Mouse (Mus musculus): ENCODE measurements around the gene Slc13a1. TPM values are rescaled to one million over a fixed set of nuclear protein-coding genes. Genes with fewer than 3 reads are reported as not detected.
A peak's percentile ranks its signal among the peaks of the same experiment; 100 is the strongest.
"Not testable (repeated sequence)": the region's sequence is repeated elsewhere in the genome, so short reads cannot be mapped to it uniquely, and the experiment has no call there.

The Slc13a1 gene
- 0.24 TPM in 1 of 2 replicates, not detected in the other for polyA plus RNA-seq (2015; fragmentation: Nextera tagmentation; extraction: Ambion mirVana)

DNA sequence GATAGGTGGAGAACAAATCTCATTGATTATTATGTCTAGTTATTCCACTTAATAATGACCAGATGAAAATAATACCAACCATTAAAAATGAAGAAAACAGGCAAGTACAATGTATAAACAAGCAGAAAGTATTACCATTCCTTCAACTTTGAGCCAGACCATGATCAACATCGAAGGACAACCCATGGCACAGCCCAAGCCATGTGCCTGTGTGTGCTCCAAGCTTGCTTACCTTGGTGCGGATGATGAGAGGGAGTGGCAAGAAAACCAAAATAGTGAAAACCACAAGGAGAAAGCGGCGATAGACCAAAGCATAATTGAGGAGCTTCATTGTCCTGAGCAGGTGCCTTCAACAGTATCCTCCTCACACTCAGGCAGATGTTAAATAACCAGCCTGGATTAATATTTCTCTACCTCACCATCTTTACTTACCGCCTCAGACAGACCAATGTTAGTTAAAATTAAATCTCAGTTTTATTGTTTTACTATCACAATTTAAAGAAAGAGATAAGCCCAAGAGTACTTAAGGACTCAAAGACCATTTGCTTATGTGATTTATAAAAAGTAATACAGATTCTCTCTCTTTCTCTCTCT, at the start of gene Slc13a1:
Gene Slc13a1, minus strand, starts transcription at position 359 of the 594 bp plus-strand sequence.
- H3K9ac ChIP-seq = no peak within 1 kb of the TSS
- no peaks in the 10 kb centered on the region for H3K4me1 ChIP-seq (replicated peaks)
- no peaks in the 10 kb centered on the region for H3K36me3 ChIP-seq
- no peaks in the 10 kb centered on the region for H3K27me3 ChIP-seq
- no peak within 1 kb of the TSS for H3K4me3 ChIP-seq
- no peak for ATAC-seq (ENCODE audit: low read depth)
- H3K9me3 ChIP-seq = no peaks in the 10 kb centered on the region
- WGBS = 87% methylated on average over 5 of the region's 5 CpGs
- H3K27ac ChIP-seq (replicated peaks) = no peak within 1 kb of the TSS
- H3K4me2 ChIP-seq = no peak within 1 kb of the TSS

DNA sequence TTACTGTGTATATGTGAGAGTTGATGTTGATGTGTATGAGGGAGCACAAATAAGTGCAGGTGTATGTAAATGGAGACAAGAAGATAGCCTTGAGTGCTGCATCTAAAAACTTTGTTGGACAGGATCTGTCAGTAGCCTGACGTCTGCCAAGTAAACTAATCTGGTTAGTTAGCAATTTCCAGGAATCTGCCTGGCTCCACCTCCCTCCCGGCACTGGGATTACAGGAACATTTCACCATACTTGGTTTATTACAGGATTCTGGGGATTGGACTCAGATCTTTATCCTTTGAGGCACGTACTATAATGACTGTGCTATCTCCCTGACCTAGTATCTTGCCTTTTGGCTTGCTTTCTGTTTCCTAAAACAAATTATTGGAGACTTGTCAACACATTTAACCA, 40.0 kb upstream of the Slc13a1 start:
- no peaks in the 10 kb centered on the region for H3K36me3 ChIP-seq
- H3K9me3 ChIP-seq = no peaks in the 10 kb centered on the region
- no peaks in the 10 kb centered on the region for H3K27me3 ChIP-seq
- no peak overlapping the region for H3K27ac ChIP-seq (replicated peaks)
- no peaks in the 10 kb centered on the region for H3K4me1 ChIP-seq (replicated peaks)
- no peak overlapping the region for H3K4me3 ChIP-seq
- no peak overlapping the region for H3K9ac ChIP-seq
- H3K4me2 ChIP-seq = no peak overlapping the region
- 88% methylated on average over 3 of the region's 3 CpGs for WGBS
- no peak for ATAC-seq (ENCODE audit: low read depth)

DNA sequence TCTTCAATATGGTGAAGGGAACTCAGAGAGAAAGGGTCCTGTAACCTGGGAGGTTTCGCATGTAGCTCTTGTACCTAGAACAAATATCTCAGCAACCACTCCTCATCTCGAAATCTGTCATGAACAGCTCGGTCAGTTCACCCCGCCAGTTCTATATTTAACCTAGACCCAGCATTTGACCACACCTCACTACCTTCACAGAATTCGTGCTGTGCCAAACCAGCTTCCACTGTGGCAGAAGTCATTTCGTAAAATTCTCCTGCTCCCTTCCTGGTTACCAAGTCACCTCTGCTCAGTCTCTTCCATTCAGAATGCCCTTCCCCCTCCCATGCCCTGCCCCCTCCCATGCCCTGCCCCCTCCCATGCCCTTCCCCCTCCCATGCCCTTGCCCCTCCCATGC, 34.3 kb upstream of the Slc13a1 start:
- ATAC-seq (ENCODE audit: low read depth) = no peak
- no peaks in the 10 kb centered on the region; the same call in 1 of the 2 replicates for H3K4me1 ChIP-seq (replicated peaks)

DNA sequence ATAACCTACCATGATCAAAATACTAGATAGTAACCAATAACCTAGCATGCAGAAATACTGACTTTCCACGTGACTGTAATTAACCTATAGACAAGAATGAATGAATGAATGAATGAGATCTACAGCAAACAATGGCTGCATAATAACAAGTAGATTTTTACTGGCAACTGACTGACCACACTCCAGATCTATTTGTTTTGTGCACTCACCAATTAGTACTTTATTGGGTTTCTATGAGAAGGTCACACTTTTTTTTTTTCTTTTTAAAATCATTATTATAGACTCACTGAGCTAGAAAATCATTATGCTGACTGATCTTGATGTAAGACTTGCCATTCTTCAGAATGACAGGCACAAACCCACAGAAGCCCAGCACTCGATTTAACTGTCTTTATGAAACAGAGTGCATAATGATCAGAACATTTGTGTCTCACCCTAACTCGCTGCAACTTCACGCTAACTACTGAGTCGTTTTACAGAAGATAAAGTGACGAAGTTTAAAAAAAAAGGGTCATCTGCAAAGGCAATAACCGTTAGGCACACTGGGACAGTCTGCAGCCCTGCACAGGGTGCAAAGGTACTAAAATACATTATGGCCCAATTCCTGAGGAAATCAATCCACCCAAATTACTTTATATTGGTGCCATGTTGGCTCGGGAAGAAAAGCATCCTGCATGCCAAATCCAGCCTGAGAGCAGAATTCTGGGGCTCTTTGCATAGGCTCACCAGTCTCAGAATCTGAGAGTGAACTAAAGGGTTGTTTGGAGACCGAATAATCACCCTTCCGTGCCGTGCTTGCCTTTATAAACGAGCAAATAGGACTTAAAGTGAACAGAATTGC, 33.0 kb upstream of the Slc13a1 start:
- Histone ChIP-seq H3K27me3 (no peaks in the 10 kb centered on the region), H3K9ac (no peak overlapping the region), H3K36me3 (no peaks in the 10 kb centered on the region), H3K4me1 (replicated peaks) (no peaks in the 10 kb centered on the region; the same call in 1 of the 2 replicates), H3K27ac (replicated peaks) (no peak overlapping the region), H3K9me3 (no peaks in the 10 kb centered on the region), H3K4me3 (no peak overlapping the region), H3K4me2 (peak overlapping the region; percentile 20; the same call in 1 of the 2 replicates)
- 21% methylated on average over 12 of the region's 12 CpGs for WGBS
- peak; percentile 47 for ATAC-seq (ENCODE audit: low read depth)

More for the DNA sequence above, 34.3 kb upstream of the Slc13a1 start:
- H3K4me3 ChIP-seq = no peak overlapping the region
- 86% methylated on average over 6 of the region's 6 CpGs for WGBS
- H3K9me3 ChIP-seq = no peaks in the 10 kb centered on the region
- no peak overlapping the region for H3K27ac ChIP-seq (replicated peaks)
- no peak overlapping the region for H3K4me2 ChIP-seq
- no peaks in the 10 kb centered on the region for H3K27me3 ChIP-seq
- no peak overlapping the region for H3K9ac ChIP-seq
- no peaks in the 10 kb centered on the region for H3K36me3 ChIP-seq

DNA sequence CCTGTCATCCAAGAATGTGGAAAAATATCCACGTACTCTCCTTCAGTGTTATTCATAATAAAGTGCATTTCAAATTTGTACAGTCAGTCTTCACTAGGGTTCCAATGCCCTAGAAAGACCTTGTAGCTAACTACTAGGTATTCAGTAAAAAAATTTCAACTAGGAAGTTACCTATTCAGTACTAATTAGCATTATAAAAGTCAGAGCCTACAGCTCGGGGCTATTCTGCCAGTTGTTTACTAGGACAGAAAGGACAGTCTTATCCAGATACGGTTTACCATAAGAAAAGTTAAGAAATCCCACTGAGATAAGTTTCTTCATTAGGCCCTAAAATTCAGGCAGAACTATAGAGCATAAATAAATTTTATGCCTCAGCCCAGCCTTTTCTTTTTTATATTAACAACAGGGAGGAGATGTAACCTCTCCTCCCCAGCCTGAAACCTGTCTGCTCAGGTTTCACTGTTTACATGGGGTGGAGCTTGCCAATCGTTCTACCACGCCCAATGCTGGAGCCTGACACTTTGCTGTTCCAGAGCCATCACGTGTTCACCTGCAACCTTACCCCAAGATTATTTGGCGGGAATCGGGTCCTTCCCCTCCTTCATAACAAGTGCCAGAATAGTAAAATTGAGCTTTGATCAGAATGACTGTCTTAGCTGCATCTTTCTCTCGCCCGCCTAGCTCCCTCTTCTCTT, 29.8 kb upstream of the Slc13a1 start:
- not testable (repeated sequence) for H3K36me3 ChIP-seq; H3K4me3 ChIP-seq; H3K4me2 ChIP-seq; H3K4me1 ChIP-seq (replicated peaks); H3K9ac ChIP-seq; ATAC-seq (ENCODE audit: low read depth); H3K27me3 ChIP-seq; H3K27ac ChIP-seq (replicated peaks); H3K9me3 ChIP-seq
- WGBS = 78% methylated on average over 10 of the region's 10 CpGs

DNA sequence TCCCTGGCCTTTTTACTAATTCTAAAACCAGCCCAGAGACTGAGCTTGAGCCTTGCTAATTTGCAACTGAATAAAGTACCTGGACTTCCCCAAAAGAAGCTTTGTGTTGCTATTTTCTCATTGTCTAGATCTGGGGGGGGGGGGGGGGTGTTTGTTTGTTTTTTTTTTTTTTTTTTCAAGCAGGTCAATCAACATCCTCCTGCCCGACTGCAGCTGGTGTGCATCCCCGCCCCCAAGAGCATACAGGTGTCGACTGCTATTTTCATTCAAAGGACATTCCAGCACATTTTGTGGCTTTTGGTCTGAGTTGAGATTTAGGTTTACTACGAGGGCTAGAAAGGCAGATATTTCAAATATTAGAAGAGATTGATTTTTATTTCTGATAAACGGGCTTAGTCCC, 28.5 kb upstream of the Slc13a1 start:
- H3K4me1 ChIP-seq (replicated peaks); H3K4me2 ChIP-seq; H3K36me3 ChIP-seq; H3K4me3 ChIP-seq; ATAC-seq (ENCODE audit: low read depth); H3K9ac ChIP-seq; H3K27me3 ChIP-seq; H3K9me3 ChIP-seq; H3K27ac ChIP-seq (replicated peaks): not testable (repeated sequence)
- 46% methylated on average over 5 of the region's 5 CpGs for WGBS

DNA sequence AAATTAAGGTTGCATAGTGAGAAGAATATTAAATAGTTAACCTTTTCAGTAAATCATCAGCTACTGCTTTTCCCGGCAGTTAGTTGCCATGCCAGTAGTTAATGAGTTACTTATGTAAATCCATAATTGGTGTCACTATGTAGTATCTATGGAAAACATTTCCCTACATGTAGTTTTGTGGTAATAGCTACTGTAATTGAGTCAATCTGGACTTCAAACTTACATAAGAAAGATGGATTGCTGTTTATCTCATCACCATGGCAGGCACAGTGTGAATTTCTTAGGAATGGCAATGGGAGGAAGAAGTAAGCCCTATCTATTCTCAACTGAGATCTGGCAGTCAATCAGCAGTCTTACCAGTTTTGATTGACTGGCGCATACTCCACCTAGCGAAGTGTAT, 15.5 kb upstream of the Slc13a1 start:
- Histone ChIP-seq H3K27ac (replicated peaks) (no peak overlapping the region), H3K36me3 (no peaks in the 10 kb centered on the region), H3K4me3 (no peak overlapping the region), H3K9me3 (no peaks in the 10 kb centered on the region), H3K4me1 (replicated peaks) (no peaks in the 10 kb centered on the region), H3K4me2 (no peak overlapping the region), H3K9ac (no peak overlapping the region), H3K27me3 (no peaks in the 10 kb centered on the region)
- WGBS = 88% methylated on average over 3 of the region's 3 CpGs
- ATAC-seq (ENCODE audit: low read depth) = no peak

DNA sequence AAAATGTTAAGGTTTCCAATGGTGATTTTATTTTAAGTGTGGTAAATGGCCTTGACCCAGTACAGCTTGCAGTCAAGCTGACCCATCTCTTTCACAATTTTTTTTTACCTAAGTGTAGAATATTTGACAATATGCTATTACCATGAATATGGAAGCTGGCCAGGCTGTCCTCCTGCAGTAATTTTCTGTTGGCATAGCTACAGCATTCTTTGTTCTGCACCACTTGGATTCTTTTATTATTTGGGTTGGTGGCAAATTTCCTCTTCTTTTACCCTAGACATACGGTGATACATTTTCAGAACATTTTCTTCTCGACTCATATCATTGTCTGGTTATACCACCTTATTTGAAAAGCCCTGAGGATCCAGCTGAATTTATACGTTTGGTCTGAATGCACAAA, 7.5 kb upstream of the Slc13a1 start:
- no peaks in the 10 kb centered on the region for H3K9me3 ChIP-seq
- WGBS = 82% methylated on average over 3 of the region's 3 CpGs
- no peak for ATAC-seq (ENCODE audit: low read depth)
- no peak overlapping the region for H3K4me2 ChIP-seq
- no peaks in the 10 kb centered on the region for H3K4me1 ChIP-seq (replicated peaks)
- no peaks in the 10 kb centered on the region for H3K27me3 ChIP-seq
- no peak overlapping the region for H3K4me3 ChIP-seq
- H3K36me3 ChIP-seq = no peaks in the 10 kb centered on the region
- no peak overlapping the region for H3K9ac ChIP-seq
- no peak overlapping the region for H3K27ac ChIP-seq (replicated peaks)

DNA sequence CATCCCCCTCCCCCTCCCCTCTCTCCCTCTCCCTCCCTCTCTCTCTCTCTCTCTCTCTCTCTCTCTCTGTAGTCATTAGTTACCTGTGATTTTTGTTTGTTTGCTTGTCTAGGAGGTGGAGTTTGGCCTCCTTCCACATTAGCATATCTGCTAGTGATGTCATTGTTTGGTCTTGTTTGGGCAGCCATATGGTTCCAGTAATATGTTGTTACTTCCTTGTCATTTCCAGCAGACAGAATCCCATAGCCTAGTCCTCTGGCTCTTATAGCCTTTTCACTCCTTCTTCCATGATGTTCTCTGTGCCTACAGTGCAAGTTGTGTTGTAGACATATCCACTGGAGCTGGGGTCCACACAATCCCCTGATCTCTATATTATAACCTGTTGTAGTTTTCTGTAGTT, 6.1 kb upstream of the Slc13a1 start:
- H3K4me3 ChIP-seq = no peak overlapping the region
- no peaks in the 10 kb centered on the region for H3K9me3 ChIP-seq
- H3K27me3 ChIP-seq = no peaks in the 10 kb centered on the region
- H3K9ac ChIP-seq = no peak overlapping the region
- H3K4me1 ChIP-seq (replicated peaks) = no peaks in the 10 kb centered on the region
- no peaks in the 10 kb centered on the region for H3K36me3 ChIP-seq
- H3K27ac ChIP-seq (replicated peaks) = no peak overlapping the region
- H3K4me2 ChIP-seq = no peak overlapping the region
- no peak for ATAC-seq (ENCODE audit: low read depth)

DNA sequence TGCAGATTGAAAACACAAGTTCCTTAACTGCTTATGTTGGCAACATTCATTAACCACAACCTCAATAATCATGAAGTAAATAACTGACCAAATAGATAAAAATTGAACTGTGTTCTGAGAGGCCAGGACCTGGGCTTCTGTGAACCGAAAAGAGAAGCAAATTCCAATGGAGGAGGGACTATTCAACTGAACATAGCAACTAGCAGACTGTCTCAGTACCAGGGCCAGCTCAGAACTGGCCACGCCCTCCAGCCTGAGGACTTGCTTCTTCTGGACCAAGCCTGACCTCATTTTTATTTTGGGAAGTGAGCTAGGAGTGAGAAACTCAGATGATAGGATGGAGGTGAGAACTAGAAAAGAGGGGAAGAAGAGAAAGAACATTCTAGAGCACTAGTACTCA, 4.8 kb upstream of the Slc13a1 start:
- H3K27ac ChIP-seq (replicated peaks) = no peak overlapping the region
- no peaks in the 10 kb centered on the region for H3K4me1 ChIP-seq (replicated peaks)
- no peak for ATAC-seq (ENCODE audit: low read depth)
- no peak overlapping the region for H3K4me2 ChIP-seq
- H3K9me3 ChIP-seq = no peaks in the 10 kb centered on the region
- no peaks in the 10 kb centered on the region for H3K27me3 ChIP-seq
- no peak overlapping the region for H3K9ac ChIP-seq
- no peak overlapping the region for H3K4me3 ChIP-seq
- 61% methylated on average over 2 of the region's 2 CpGs for WGBS
- no peaks in the 10 kb centered on the region for H3K36me3 ChIP-seq

DNA sequence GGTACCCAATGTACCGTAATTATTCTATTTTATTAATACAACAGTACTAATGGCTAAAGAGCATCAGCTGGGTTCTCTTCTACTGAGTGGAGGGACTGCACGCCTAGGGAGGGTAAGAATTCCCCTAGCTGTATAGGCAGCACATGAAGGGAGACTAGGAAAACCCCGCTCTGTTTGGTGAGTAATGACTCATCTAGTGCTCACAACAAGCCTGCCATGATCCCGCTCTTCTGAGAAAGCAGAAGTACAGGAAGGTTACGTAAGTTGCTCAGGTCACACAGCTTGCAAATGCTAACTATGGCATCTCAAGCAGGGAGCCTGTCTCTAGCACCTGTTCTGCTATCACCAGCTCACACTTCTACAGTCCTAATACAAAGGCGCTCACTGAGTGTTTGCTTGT, 1.1 kb downstream of the Slc13a1 start:
- no peak overlapping the region for H3K9ac ChIP-seq
- no peak for ATAC-seq (ENCODE audit: low read depth)
- no peaks in the 10 kb centered on the region for H3K4me1 ChIP-seq (replicated peaks)
- no peaks in the 10 kb centered on the region for H3K36me3 ChIP-seq
- H3K27ac ChIP-seq (replicated peaks) = no peak overlapping the region
- no peaks in the 10 kb centered on the region for H3K9me3 ChIP-seq
- no peak overlapping the region for H3K4me3 ChIP-seq
- no peak overlapping the region for H3K4me2 ChIP-seq
- no peaks in the 10 kb centered on the region for H3K27me3 ChIP-seq
- 90% methylated on average over 6 of the region's 6 CpGs for WGBS

DNA sequence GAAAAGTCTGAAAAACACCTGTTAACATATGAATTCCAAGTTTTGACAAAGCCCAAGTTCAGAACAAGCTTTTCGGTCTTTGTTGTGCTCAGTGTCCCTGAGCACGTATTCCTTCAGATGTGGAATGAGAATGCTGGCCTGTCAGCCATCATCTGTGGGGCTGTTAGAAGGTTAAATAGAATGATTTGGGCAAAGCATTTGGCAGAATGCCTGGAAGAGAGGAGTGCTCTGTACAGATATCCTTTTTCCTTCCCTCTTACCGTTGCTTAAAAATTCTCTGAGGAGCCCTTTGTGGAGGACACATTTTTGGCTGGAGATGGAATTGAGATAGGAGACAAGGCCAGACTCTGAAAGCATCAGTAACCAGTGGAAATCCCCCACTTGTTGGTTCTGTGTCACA, 2.6 kb downstream of the Slc13a1 start:
- no peaks in the 10 kb centered on the region for H3K27me3 ChIP-seq
- no peak for ATAC-seq (ENCODE audit: low read depth)
- no peak overlapping the region for H3K27ac ChIP-seq (replicated peaks)
- no peak overlapping the region for H3K4me2 ChIP-seq
- no peak overlapping the region for H3K4me3 ChIP-seq
- H3K4me1 ChIP-seq (replicated peaks) = no peaks in the 10 kb centered on the region
- WGBS = 64% methylated on average over 3 of the region's 3 CpGs
- no peaks in the 10 kb centered on the region for H3K36me3 ChIP-seq
- H3K9ac ChIP-seq = no peak overlapping the region
- no peaks in the 10 kb centered on the region for H3K9me3 ChIP-seq
